Mouse (Mus musculus) gastrocnemius, adult 2 months (tissue): ENCODE results near the gene Fer. TPM values are rescaled to one million over a fixed set of nuclear protein-coding genes. Genes with fewer than 3 reads are reported as not detected.

ENCODE experiments used
- DNase-seq: peaks from one replicate; pipeline ENCODE4 v3.0.0; 2022
- H3K27ac ChIP-seq: fragments of 200-600 bp; 2 replicates; pipeline ENCODE4 v1.8.1; 2022; ENCODE audit warnings: mild to moderate bottlenecking
- H3K4me3 ChIP-seq: fragments of 200-600 bp; 2 replicates; pipeline ENCODE4 v1.8.1; 2022; ENCODE audit warnings: mild to moderate bottlenecking, moderate library complexity
- CTCF ChIP-seq: fragments of 200-600 bp; IDR thresholded peaks from 2 replicates; pipeline ENCODE4 v1.8.1; 2022; ENCODE audit warnings: antibody characterized with exemption, mild to moderate bottlenecking, moderate library complexity
- intact Hi-C: fragments of 180-260 bp; cut with DNase I; formaldehyde crosslinking; loops from one replicate; pipeline ENCODE4 v1.15.1; 2025
- total RNA-seq, 2 experiments: library from RNA; stranded (reverse); gene quantifications; 2 replicates each; pipeline ENCODE4 v1.2.3; 2021

Gene Fer
- total RNA-seq, 2 experiments from 2014 or later, result 11.2 to 12.8 TPM

GRCm38 (mm10) chr17:64086875-64087608 lies 224.2 kb downstream of the Fer start:
- Histone ChIP-seq H3K27ac (no peak overlapping the region), H3K4me3 (no peak overlapping the region)
- intact Hi-C loops, result no loop called here
- no peak for DNase-seq
- TF ChIP-seq CTCF, result no peak

DNA sequence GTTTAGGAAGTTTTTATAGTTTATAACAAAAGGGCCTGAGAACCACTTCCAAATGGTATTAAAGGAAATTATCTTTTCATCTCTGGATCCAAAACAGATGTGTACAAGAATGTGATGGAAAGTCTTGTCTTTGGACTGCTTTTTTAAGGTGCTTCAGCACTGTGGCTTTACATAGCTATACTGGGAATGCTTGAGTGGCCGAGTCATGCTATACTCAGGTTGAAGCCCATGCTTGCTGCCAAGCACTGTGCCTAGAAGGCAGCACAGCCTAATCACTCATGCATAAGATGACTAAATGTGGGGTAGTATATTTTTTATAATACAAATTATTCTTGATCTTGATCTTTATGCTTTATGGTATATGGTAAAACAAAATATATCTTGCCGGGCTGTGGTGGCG lies 225.0 kb downstream of the Fer start:
- Histone ChIP-seq H3K4me3 (no peak overlapping the region), H3K27ac (no peak overlapping the region)
- no peak for TF ChIP-seq CTCF
- intact Hi-C loops, result no loop called here
- no peak for DNase-seq

DNA sequence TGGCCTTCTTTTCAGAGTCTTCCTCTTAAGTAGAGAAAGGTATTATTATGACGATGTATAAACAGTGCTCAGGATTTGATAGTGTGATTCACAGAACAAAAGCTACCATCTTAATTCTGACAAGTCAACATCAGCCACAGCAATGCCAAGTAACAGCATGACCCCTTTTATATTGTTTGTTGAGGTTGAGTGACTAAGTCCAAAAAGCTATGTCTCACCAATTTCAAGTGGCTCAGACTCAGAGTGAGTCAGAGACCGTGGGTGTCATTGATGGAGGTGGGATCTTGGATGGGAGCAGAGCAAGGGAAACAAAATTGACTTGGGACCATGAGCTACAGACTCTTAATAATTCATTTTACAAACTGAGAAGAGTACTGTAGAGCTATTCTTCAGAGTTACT lies 230.9 kb downstream of the Fer start:
- TF ChIP-seq CTCF, result no peak
- Histone ChIP-seq H3K4me3 (no peak overlapping the region), H3K27ac (no peak overlapping the region)
- DNase-seq, result no peak
- intact Hi-C loops, result no loop called here

DNA sequence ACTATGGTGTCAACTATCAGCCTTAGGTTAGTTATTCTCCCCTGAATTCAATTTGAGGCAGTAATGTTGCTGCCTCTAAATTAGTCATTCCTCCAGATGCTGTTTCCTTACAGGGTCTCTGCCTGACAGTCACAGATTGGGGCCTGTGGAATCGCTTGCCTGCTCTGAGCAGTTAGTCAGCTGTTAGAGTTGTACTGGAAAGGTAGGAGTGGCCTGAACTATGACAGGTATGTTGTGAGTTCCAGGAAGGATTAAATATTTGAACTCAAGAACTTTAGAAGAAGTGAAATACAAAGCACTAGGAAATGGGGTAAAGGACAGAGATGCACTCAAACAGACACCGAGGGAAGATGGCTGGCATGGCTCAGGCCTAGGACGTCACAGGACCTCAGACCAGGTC lies 233.9 kb downstream of the Fer start:
- Histone ChIP-seq H3K4me3 (no peak overlapping the region), H3K27ac (peak overlapping the region; percentile 67; the same call in 1 of the 2 replicates)
- no peak for DNase-seq
- intact Hi-C loops, result no loop called here
- TF ChIP-seq CTCF, result no peak

GRCm38 (mm10) chr17:64097788-64098359 lies 235.0 kb downstream of the Fer start:
- no peak for DNase-seq
- Histone ChIP-seq H3K4me3 (0 out of 2 replicates have a peak overlapping the region, but pooled peaks have one; percentile 13), H3K27ac (peak overlapping the region; percentile 67)
- TF ChIP-seq CTCF, result no peak
- intact Hi-C loops, result no loop called here

- no peak for TF ChIP-seq CTCF
- intact Hi-C loops, result no loop called here
- no peak for DNase-seq
- Histone ChIP-seq H3K4me3 (no peak overlapping the region), H3K27ac (peak overlapping the region; percentile 70)
Measured at GRCm38 (mm10) chr17:64099395-64100171, 236.7 kb downstream of the Fer start.

DNA sequence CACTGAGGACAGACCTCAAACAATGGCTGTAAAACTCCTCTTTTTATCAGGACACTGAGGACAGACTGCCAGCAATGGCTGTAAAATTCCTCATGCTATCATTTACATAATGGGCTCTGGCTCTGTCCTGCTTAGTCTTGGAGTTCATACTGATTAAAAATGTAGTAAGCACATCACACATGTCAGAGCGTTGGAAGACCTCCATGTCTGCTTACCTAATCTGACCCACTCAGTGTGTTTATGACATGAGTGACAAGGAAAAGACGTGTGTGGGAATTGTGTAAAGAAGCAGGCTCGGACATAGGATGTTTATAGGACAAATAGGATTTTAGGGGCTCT lies 237.3 kb downstream of the Fer start:
- Histone ChIP-seq H3K4me3 (no peak overlapping the region), H3K27ac (peak overlapping the region; percentile 70)
- no peak for TF ChIP-seq CTCF
- intact Hi-C loops, result no loop called here
- DNase-seq, result no peak

DNA sequence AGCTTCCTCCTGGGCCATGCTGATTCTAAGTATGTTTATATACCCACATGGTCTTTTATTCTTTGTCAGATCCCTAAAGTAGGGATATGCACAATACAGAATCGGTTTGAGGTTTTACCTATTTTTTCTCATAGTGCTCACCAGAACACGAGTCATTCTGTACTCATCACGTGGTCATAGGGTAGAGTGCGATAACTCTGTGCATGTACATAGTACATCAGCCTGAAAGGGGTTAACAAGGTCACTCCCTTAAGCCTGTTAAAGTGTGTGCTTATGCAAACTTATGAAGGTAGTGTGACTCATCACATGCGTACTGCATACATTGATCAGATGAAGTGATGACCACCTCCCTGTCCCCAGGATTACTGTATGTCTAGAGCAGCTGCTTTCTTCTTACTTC lies 245.9 kb downstream of the Fer start:
- no peak for DNase-seq
- intact Hi-C loops, result no loop called here
- no peak overlapping the region for H3K27ac ChIP-seq
- no peak overlapping the region for H3K4me3 ChIP-seq
- no peak for TF ChIP-seq CTCF

GRCm38 (mm10) chr17:64109871-64110270 lies 247.0 kb downstream of the Fer start:
- TF ChIP-seq CTCF, result no peak

GRCm38 (mm10) chr17:64113625-64114024 lies 250.8 kb downstream of the Fer start:
- H3K27ac ChIP-seq, result peak overlapping the region; percentile 82

More at GRCm38 (mm10) chr17:64109871-64110270, 247.0 kb downstream of the Fer start:
- intact Hi-C loops, result no loop called here
- no peak for DNase-seq
- Histone ChIP-seq H3K4me3 (no peak overlapping the region), H3K27ac (no peak overlapping the region)

DNA sequence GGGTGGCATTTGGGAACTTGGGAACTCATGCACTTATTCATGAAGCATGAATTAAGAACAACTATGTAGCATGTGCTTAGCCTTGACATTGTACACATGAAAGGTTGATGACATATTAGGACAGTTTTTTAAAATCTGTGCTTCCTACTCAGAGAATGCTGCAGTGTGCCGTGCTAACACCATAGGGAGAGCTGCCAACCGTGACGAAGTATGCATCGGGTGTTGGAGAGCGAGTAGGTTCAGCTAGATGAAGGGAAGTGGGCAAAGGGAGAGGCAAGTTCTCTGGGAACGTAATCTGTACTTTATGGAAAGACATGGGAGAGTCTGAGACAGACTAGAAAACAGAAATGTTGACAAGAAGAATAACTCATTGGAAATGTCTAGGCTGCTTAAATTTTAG lies 253.9 kb downstream of the Fer start:
- Histone ChIP-seq H3K27ac (no peak overlapping the region), H3K4me3 (no peak overlapping the region)
- no peak for DNase-seq
- intact Hi-C loops, result no loop called here
- TF ChIP-seq CTCF, result no peak

More at GRCm38 (mm10) chr17:64113625-64114024, 250.8 kb downstream of the Fer start:
- DNase-seq, result peak; percentile 54
- H3K4me3 ChIP-seq, result no peak overlapping the region
- intact Hi-C loops, result no loop called here
- no peak for TF ChIP-seq CTCF

DNA sequence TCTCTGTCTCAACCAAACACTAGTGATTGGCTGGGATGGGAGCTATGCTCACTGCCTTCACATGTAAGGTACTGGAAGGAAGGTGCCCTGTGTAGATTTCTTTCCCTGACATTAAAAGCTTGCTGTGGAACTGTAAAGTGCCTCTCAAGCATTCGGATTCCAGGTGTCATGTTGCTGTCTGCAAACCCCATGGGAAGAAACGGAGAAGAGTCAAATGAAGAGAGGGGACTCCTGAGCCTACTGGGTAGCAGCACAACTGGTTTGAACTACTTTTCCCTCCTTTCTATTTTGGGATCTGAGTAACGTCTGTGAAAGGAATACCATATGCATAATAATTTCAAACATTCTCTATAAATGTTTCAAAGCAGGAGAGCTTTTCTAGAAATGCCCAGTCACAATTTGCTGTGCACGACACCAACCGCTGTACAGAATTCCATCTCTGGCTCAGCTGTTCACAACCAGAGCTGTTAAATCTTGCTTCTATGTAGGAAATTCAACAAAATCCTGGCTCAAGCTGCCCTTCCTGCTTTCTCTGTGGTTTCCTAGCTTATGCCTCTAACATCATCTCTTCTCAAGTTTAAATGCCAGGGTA lies 256.9 kb downstream of the Fer start:
- DNase-seq, result peak; percentile 28
- TF ChIP-seq CTCF, result no peak
- H3K27ac ChIP-seq, result peak overlapping the region; percentile 84
- no peak overlapping the region for H3K4me3 ChIP-seq
- intact Hi-C loops, result loop anchor here (5.0 kb wide), 1 partner anchor 263 kb away; no protein-coding TSS in a partner anchor

DNA sequence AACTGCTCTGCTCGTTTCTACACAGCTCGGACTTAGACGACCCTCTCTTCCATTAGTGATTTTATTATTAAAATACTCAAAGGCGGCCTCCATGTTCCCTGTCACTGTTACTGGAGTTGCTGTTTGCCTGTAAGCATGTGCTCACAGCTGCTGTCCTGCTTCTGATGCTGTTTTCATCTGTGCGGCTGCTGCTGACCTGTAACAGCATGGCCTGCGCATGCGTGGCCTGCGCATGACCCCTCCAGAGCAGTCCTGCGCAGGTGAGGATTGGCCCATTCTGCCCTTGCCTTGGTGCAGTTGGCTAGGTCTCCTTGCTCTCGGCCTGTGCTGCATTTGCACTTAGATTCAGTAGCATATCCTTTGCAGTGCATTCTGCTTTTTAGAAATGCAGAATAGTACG lies 259.7 kb downstream of the Fer start:
- intact Hi-C loops, result loop anchor here (5.0 kb wide), 1 partner anchor 260 kb away; no protein-coding TSS in a partner anchor
- TF ChIP-seq CTCF, result no peak

More for the DNA sequence above, 259.7 kb downstream of the Fer start:
- Histone ChIP-seq H3K27ac (peak overlapping the region; percentile 64; the same call in 1 of the 2 replicates), H3K4me3 (no peak overlapping the region)
- DNase-seq, result no peak
